Mouse (Mus musculus) embryo, embryonic 11.5 days (tissue): Measurements from ENCODE around the gene Gm20481.
"Not testable (repeated sequence)": the region's sequence is repeated elsewhere in the genome, so short reads cannot be mapped to it uniquely, and the experiment has no call there.

Experiments
- DNase-seq: peaks from one replicate; pipeline ENCODE4 v3.0.0-alpha.2; 2012; ENCODE audit warnings: low read depth, low spot score

The Gm20481 gene

DNA sequence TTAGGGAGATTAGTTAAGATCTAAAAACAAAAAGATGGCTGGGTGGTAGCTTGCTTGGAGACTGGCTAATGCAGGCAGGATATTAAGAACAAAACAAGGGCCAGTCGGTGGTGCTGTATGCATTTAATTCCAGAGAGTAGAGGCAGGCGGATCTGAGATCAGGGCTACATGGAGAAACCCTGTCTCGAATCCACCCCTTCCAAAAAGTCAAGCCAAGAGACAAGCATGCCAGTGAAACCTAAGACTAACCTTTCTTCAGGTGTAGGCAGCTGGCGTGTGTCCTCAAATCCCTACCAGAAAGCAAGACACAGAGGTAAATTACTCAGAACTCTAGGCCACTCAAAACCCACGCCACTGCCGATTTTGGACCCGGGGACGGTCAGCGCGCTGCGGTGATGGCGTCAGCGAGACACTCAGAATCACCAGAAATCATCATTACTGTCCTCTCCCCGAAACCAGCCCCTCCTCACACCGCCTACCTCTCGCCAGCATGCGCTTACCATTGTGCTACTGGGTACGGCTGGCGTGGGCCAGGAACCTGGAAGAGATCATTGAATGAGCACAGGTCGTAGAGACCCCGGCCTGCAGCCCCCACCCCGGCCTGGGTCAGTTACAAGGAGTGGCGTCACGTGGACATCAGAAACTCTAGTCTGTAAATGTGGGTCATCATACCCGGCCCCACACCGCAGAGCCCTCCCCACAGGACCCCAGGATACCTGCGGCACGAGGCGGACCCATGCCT, 17.9 kb upstream of the Gm20481 start:
- no peak for DNase-seq

DNA sequence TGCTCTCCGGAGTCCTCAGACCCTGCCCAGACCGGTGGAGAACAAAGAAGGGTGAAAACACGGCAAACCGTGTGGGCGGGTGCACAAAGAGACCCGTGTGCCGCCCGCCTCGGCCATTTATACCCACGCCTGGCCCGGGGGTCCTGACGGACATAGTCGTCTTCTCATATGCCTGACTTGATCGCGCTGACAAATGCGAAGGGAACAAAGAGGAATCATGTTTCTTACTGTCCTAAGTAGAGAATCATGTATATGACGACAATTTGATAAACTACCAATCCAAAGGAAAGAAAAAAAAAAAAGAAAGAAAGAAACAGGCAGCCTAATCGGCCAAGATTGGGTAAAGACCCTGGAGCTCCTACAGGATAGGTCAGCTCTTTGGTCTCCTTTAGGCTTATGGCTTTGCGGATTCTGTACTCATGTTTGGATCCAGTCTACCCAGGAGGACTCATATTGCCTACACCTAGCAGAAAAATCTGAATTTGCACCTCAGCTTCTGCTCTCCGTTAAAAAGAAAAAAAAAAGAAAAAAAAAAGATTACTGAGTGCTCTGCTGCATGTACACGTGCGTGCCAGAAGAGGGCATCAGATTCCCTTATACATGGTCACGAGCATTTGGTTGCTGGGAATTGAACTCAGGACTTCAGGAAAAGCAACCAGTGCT, 17.2 kb upstream of the Gm20481 start:
- DNase-seq = peak; percentile 73

DNA sequence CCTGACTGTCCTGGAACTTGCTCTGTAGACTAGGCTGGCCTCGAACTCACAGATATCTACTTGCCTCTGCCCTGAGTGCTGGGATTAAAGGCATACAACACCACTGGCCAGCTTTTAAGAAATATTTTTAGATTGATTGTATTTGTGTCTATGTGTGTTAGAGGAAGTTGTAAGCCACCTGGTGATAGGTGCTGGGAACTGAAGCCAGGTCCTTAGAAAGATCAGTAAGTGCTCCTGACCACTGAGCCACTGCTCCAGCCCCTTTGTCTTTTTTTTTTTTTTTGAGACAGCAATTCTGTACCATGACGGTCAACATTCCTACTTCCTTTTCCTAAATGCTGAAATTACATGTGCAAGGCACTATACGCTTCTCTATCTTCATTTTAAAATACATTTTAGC, 16.5 kb upstream of the Gm20481 start:
- DNase-seq = no peak

DNA sequence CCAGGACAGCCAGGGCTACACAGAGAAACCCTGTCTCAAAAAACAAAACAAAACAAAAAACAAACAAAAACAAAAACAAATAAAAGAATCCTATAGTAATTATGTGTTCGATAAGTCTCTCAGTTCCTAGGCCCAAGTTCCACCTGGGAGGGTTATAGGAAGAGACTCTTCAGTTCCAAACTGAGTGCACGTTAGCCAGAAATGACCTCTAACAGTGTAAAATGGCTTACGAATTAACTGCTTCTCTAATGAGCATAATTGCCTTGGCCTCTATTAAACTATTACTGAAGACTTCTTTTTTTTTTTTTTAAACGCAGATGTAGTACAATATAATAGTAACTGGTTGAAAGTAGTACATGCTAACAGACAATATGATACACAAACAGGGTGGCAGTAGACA, 15.8 kb upstream of the Gm20481 start:
- no peak for DNase-seq

DNA sequence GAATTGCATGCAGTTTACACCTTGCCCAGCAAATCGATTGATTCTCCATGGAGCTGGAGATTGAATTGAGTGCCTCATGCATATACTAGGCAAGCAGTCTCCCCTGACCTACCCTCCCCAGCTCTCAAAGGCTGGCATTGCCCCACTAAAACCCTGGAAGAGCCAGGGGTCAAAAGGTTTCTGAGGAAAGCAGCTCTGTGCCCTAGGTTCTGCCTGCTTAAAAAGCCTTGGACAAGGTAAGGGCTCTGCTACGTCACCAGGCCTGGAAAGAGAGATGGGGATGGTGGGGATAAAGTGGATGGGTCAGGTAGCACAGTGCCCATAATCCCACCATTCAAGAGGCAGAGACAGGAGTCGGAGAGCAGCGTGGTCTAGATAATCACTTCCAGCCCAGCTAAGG, 14.9 kb upstream of the Gm20481 start:
- DNase-seq = no peak

DNA sequence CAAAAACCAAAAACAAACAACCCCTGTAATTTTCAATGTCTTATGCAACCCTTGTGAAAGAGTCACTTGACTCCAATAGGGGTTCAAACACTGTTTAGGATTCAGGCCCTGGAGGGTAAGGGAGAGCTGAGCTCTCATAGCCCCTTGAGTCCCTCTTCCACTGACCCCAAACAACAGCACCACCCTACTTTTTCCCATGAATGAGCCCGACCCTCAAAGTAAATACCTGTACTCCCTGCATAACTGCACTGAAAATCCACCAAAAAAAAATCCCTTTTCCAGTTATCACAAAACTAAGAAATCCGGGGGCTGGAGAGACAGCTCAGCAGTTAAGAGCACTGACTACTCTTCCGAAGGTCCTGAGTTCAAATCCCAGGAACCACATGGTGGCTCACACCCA, 13.8 kb upstream of the Gm20481 start:
- DNase-seq = no peak

DNA sequence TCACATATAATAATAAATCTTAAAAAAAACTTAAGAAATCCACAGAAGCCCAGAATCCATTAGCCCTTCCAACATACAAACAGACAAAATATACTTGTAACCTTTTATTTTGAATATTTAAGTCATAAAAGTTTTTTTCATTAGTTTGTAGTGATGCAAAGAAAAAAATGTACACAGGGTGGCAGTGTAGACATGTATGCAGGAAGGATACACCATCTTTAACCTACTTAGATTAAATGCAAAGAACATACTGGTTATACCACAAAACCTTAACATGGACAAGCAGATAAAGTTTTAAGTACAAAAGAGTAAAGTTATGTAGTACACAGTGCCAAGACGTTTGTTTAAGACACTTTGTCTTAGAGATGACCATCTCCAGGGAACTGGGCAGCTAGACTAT, 13.4 kb upstream of the Gm20481 start:
- DNase-seq = no peak

DNA sequence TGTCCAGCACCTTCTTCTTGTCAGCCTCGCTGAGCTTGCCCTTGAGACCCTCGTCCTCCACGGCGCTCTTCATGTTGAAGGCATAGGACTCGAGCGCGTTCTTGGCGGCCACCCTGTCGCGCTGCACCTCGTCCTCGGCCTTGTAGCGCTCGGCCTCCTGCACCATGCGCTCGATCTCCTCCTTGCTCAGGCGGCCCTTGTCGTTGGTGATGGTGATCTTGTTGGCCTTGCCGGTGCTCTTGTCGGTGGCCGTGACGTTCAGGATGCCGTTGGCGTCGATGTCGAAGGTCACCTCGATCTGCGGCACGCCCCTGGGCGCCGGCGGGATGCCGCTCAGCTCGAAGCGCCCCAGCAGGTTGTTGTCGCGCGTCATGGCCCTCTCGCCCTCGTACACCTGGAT, 12.4 kb upstream of the Gm20481 start:
- not testable (repeated sequence) for DNase-seq

DNA sequence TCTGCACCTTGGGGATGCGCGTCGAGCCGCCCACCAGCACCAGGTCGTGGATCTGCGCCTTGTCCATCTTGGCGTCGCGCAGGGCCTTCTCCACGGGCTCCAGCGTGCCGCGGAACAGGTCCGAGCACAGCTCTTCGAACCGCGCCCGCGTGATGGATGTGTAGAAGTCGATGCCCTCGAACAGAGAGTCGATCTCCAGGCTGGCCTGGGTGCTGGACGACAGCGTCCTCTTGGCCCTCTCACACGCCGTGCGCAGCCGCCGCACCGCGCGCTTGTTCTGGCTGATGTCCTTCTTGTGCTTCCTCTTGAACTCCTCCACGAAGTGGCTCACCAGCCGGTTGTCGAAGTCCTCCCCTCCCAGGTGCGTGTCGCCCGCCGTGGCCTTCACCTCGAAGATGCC, 11.7 kb upstream of the Gm20481 start:
- DNase-seq = not testable (repeated sequence)

DNA sequence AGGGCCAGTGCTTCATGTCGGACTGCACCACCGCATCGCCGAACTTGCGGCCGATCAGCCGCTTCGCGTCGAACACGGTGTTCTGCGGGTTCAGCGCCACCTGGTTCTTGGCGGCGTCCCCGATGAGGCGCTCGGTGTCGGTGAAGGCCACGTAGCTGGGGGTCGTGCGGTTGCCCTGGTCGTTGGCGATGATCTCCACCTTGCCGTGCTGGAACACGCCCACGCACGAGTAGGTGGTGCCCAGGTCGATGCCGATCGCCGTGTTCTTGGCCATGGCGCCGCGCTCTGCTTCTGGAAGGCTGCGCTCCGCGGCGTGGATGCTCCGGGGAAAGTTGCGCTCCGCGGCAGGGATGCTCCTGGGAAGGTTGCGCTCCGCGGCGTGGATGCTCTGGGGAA, 11.0 kb upstream of the Gm20481 start:
- DNase-seq = not testable (repeated sequence)

DNA sequence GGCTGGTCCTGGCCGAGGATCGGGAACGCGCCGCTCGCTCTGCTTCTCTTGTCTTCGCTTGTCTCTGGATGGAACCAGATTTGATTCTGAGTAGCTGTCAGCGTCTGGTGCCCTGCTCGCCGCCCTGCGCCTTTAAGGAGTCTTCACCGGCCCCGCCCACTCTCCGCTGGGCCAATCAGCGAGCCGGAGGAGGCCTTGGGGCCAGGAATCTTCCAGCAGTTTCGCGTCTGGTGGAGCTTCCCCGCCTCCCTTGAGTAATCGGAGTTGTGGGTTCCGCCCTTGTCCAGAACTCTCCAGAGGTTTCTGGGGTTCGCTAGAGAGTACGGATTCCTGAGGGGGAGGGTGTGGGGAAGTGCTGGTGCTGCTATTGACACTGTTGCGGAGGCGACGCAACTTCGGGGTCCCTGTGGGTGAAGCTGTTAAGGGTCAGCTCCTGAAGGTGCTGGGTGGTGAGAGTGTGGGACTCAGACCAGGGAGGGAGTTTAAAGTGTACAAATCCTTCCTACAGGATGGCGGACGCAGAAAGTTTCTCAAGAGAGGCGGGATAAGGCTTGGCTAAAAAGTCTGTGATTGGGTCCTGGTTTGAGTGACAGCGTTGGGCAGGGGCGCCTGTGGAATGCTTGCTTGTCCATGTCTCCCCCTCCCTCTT, 10.5 kb upstream of the Gm20481 start, which contains the start of gene Hspa1b:
Hspa1b (minus strand) TSS at position 109 of the 649 bp plus-strand sequence.
- peak; percentile 62 for DNase-seq

DNA sequence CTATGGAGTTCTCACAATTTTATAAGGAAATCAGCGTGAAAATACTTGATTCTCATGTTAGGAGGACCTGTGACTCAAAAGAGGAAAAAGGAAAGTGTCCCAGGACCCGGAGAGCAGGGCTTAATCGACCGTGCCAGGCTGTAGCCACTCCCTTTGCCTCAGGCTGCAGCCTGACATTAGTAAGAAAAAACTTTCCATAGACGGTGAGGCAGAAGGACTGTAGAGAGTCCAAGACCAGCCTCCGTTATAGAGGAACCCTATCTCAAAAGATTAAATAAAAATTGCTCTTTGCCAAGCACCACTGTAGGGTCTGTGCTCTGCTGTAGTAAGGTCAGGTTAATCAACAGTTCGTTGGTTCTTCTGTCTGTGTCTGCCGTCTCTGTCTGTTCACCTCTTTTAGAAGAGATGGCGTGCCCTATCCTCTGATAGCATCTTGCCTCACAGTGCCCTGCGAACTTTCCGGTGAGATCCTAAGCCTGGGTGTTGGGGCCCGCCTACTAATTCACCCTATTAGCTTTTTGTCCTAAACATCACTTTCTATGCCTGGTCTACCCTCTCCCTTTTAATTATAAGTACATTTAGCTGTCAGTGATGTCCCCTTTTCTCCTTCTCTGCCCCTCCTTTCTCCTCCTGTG, 9.7 kb upstream of the Gm20481 start:
- DNase-seq = no peak

DNA sequence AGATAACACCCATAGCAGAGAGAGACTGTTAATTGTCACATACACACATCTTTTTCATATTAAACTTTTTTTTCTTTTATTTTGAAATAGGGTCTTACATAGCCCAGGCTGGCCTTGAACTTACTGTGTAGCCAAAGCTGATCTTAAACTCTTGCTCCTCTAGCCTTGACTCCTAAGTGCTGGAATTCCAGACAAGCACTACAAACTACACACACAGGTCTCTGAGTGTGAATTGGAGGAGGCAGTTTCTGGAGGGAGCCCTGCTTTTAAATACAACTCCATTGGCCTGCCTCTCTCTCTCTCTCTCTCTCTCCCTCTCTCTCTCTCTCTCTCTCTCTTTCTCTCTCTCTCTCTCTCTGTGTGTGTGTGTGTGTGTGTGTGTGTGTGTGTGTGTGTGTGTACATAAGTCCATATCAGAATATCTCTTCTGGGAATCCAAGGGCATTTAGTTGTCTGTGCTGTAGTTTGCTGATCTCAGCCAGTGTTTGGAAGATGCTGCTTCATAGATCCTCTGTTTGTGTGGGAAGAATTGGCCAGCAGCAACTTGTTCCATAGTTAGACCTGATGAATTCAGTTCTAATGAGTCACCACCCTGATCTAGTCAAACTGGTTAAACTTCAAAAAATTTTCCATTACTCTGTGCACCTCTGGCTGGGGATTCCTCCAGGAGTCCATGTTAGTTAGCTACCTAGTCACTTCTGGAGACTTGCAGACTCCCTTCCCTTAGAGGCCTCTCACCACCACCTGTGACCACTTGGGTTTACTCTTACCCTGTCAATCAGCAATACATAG, 8.8 kb upstream of the Gm20481 start:
- no peak for DNase-seq

DNA sequence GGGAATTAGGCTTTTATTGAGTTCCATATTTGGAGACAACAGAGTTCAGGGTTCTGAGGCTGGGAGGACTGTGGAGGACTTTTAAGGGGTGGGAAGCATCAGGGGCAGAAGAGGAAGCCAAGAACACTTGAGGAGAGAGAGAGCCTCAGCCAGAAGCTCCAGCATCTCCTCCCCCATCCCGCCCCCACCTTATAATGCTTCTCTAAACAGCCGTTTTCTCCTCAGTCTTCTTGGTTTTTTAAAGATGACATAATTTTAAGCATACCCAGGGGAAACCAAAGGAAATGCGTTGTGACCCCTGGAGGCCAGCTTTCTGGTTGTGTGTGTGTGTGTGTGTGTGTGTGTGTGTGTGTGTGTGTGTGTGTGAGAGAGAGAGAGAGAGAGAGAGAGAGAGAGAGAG, 7.6 kb upstream of the Gm20481 start:
- DNase-seq = no peak

DNA sequence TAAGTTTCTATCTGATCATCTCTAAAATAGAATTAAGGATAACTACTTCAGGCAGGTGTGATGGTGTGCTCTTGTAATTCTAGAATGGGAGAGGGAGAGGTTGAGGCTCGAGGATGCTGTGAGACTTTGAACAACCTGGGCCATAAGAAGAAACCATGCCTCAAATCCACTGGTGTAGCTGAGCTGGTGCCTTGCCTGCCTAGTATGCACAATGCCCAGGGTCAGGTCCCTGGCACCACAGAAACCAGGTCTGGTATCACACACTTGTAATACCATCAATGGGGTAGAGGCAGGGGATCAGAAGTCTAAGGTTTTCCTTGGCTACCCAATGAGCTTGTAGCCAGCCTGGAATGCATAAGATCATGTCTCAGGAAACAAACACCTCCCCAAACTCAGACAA, 6.9 kb upstream of the Gm20481 start:
- DNase-seq = no peak

DNA sequence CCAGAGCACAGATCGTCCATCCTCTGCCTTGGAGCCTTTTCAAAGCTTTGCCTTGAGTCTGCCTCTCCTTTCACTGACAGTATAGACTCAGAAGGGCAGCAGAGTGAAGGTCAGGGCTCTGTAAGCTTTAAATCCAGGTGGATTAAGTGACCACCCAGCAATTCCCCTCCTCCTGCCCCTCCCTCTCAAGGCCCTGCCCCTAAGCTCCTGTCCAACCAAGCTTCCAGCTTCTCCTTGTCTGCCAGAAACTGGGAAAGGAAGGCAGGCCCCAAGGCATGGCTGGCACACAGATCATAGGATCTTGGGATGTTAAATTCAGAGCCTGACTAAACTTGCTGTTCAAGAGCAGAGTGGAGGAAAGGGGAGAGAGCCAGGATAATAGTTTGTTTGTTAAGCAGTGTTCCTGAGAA, 5.1 kb upstream of the Gm20481 start:
- no peak for DNase-seq

DNA sequence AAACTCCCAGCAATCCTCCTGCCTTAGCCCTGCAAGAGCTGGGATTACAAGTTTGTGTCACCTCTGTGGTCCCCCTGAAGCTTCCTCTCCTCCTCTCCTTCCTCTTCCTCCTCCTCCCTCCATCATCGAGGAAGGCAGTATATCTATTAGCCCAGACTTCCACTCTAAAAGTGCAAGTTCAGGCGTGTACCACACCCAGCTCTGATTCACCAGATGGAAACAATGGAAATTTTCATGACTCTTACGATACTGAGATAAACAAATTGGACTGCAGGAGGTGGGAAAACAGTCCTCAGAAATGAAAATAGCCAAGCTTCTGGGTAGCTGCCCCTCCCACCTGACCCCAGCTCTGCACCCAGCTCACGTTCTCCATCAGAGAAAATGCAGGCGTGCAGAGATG, 4.1 kb upstream of the Gm20481 start:
- DNase-seq = no peak

DNA sequence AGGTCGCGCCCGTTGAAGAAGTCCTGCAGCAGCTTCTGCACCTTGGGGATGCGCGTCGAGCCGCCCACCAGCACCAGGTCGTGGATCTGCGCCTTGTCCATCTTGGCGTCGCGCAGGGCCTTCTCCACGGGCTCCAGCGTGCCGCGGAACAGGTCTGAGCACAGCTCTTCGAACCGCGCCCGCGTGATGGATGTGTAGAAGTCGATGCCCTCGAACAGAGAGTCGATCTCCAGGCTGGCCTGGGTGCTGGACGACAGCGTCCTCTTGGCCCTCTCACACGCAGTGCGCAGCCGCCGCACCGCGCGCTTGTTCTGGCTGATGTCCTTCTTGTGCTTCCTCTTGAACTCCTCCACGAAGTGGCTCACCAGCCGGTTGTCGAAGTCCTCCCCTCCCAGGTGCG, 1.1 kb downstream of the Gm20481 start:
- DNase-seq = not testable (repeated sequence)

DNA sequence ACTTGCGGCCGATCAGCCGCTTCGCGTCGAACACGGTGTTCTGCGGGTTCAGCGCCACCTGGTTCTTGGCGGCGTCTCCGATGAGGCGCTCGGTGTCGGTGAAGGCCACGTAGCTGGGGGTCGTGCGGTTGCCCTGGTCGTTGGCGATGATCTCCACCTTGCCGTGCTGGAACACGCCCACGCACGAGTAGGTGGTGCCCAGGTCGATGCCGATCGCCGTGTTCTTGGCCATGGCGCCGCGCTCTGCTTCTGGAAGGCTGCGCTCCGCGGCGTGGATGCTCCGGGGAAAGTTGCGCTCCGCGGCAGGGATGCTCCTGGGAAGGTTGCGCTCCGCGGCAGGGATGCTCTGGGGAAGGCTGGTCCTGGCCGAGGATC, 2.0 kb downstream of the Gm20481 start:
- not testable (repeated sequence) for DNase-seq

DNA sequence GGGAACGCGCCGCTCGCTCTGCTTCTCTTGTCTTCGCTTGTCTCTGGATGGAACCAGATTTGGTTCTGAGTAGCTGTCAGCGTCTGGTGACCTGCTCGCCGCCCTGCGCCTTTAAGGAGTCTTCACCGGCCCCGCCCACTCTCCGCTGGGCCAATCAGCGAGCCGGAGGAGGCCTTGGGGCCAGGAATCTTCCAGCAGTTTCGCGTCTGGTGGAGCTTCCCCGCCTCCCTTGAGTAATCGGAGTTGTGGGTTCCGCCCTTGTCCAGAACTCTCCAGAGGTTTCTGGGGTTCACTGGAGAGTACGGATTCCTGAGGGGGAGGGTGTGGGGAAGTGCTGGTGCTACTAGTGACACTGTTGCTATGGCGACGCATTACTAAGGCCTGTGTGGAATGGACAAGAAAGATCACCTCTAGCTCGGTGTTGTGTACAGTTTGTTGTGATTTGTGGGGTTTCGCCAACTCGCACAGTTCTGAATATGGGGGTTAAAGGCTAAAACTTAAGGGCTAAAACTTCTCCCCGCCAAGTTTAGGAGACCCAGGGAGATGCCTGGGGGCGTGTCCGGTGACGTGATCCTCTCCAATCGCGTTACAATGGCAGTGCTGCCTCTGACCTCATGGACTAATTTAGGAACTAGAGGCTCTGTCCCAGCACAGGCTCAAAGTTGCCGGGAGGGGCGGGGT, 2.5 kb downstream of the Gm20481 start, which contains the start of the genes Hspa1a and Hspa1l:
Hspa1a (minus strand) TSS at position 88 of the 681 bp plus-strand sequence.
Hspa1l (plus strand) TSS at position 635 of the 681 bp plus-strand sequence.
- DNase-seq = peak; percentile 46
